Mouse (Mus musculus) CH12.LX (cell line): ENCODE data around the gene Ptprg. TPM values are rescaled to one million over a fixed set of nuclear protein-coding genes. Genes with fewer than 3 reads are reported as not detected.

Experiments
- DNase-seq: peaks from one replicate; pipeline ENCODE4 v3.0.0-alpha.2; 2013; ENCODE audit errors: extremely low read depth
- H3K27ac ChIP-seq: 2 replicates; pipeline ENCODE4 v1.5.1; 2012; ENCODE audit warnings: low read depth, mild to moderate bottlenecking, control low read depth, moderate library complexity; ENCODE audit not compliant: insufficient read depth
- H3K27me3 ChIP-seq: replicated peaks from 2 replicates; pipeline ENCODE3; 2012; ENCODE audit warnings: inconsistent platforms
- H3K36me3 ChIP-seq, 2 experiments: replicated peaks in 1 of 2; 2 replicates each; pipeline versions ENCODE3 to v1.6.1; 2012; ENCODE audit warnings: inconsistent platforms in 1 of 2, low read length in 1 of 2, mild to moderate bottlenecking in 1 of 2, mixed read lengths in 1 of 2, moderate library complexity in 1 of 2; ENCODE audit not compliant: control insufficient read depth in 1 of 2, insufficient read depth in 1 of 2
- H3K4me1 ChIP-seq, 2 experiments: 2 replicates each; pipeline ENCODE4 v1.6.1; 2012; ENCODE audit warnings: inconsistent platforms in 1 of 2, moderate library complexity in 1 of 2; ENCODE audit not compliant: insufficient read depth in 2 of 2, control insufficient read depth in 1 of 2
- H3K4me2 ChIP-seq: 2 replicates; pipeline ENCODE4 v1.6.1; 2012; ENCODE audit warnings: low read depth, mild to moderate bottlenecking, control low read depth; ENCODE audit not compliant: poor library complexity, insufficient read depth, severe bottlenecking
- H3K4me3 ChIP-seq, 3 experiments: fragments of 150-350 bp in 1 of 3; sonication (generic) in 1 of 3; replicated peaks in 1 of 3; 2 replicates each; pipeline versions ENCODE3 to v1.5.1; 2011 to 2012; ENCODE audit warnings: low read depth in 2 of 3, low read length in 2 of 3, mild to moderate bottlenecking in 2 of 3, moderate library complexity in 2 of 3, control low read depth in 1 of 3, improper control_type of control experiment in 1 of 3, inconsistent platforms in 1 of 3, mixed read lengths in 1 of 3; ENCODE audit not compliant: poor library complexity in 1 of 3
- H3K79me2 ChIP-seq: replicated peaks from 2 replicates; pipeline ENCODE4 v1.6.1; 2012; ENCODE audit warnings: mild to moderate bottlenecking, moderate library complexity; ENCODE audit not compliant: control insufficient read depth, poor library complexity, insufficient read depth, severe bottlenecking; ENCODE audit errors: extremely low read depth
- H3K9ac ChIP-seq: 2 replicates; pipeline ENCODE4 v1.6.1; 2012; ENCODE audit warnings: low read depth, mild to moderate bottlenecking, control low read depth, moderate library complexity; ENCODE audit not compliant: insufficient read depth
- H3K9me3 ChIP-seq: replicated peaks from 2 replicates; pipeline ENCODE3; 2012; ENCODE audit warnings: low read length, inconsistent platforms, mixed read lengths
- BHLHE40 ChIP-seq: IDR thresholded peaks from 2 replicates; pipeline ENCODE4 v1.6.1; 2011; ENCODE audit warnings: mild to moderate bottlenecking, low read depth, low read length, improper control_type of control experiment
- CHD1 ChIP-seq: IDR thresholded peaks from 2 replicates; pipeline ENCODE4 v1.6.1; 2012; ENCODE audit warnings: low read depth, low read length, improper control_type of control experiment, inconsistent platforms
- CTCF ChIP-seq, 2 experiments: IDR thresholded peaks in 1 of 2; conservative IDR thresholded peaks in 1 of 2; 2 replicates each; pipeline ENCODE4 v1.5.1; 2011 to 2012; ENCODE audit warnings: low read depth in 2 of 2, low read length in 2 of 2, improper control_type of control experiment in 1 of 2, inconsistent platforms in 1 of 2, mild to moderate bottlenecking in 1 of 2, moderate library complexity in 1 of 2
- ELF1 ChIP-seq: IDR thresholded peaks from 2 replicates; pipeline ENCODE4 v1.6.1; 2014; ENCODE audit warnings: low read depth, mild to moderate bottlenecking, inconsistent platforms, low read length, improper control_type of control experiment
- KAT2A ChIP-seq: IDR thresholded peaks from 2 replicates; pipeline ENCODE4 v1.6.1; 2012; ENCODE audit warnings: low read length, improper control_type of control experiment, inconsistent platforms; ENCODE audit not compliant: insufficient replicate concordance
- MAFK ChIP-seq: IDR thresholded peaks from 2 replicates; pipeline ENCODE4 v1.6.1; 2011; ENCODE audit warnings: low read length, improper control_type of control experiment; ENCODE audit not compliant: insufficient replicate concordance
- MAX ChIP-seq: IDR thresholded peaks from 2 replicates; pipeline ENCODE4 v1.6.1; 2011; ENCODE audit warnings: low read length, improper control_type of control experiment
- MAZ ChIP-seq: IDR thresholded peaks from 2 replicates; pipeline ENCODE4 v1.6.1; 2012; ENCODE audit warnings: low read depth, mild to moderate bottlenecking, inconsistent platforms, low read length, improper control_type of control experiment, moderate library complexity
- MXI1 ChIP-seq: IDR thresholded peaks from 2 replicates; pipeline ENCODE4 v1.6.1; 2011; ENCODE audit warnings: mild to moderate bottlenecking, low read depth, low read length, improper control_type of control experiment
- MYC ChIP-seq: IDR thresholded peaks from 2 replicates; pipeline ENCODE4 v1.6.1; 2011; ENCODE audit warnings: low read depth, mild to moderate bottlenecking, improper control_type of control experiment, low read length
- PAX5 ChIP-seq: IDR thresholded peaks from 2 replicates; pipeline ENCODE4 v1.6.1; 2012; ENCODE audit warnings: low read length, inconsistent platforms, mixed read lengths
- POLR2AphosphoS2 ChIP-seq: IDR thresholded peaks from 2 replicates; pipeline ENCODE4 v1.6.1; 2011; ENCODE audit warnings: low read depth, low read length, improper control_type of control experiment
- RAD21 ChIP-seq: IDR thresholded peaks from 2 replicates; pipeline ENCODE4 v1.6.1; 2011; ENCODE audit warnings: low read depth, mild to moderate bottlenecking, low read length, improper control_type of control experiment, moderate library complexity
- RCOR1 ChIP-seq: conservative IDR thresholded peaks from 2 replicates; pipeline ENCODE4 v1.6.1; 2012; ENCODE audit warnings: low read depth, mild to moderate bottlenecking, inconsistent platforms, low read length, improper control_type of control experiment
- SMC3 ChIP-seq: IDR thresholded peaks from 2 replicates; pipeline ENCODE4 v1.6.1; 2011; ENCODE audit warnings: low read depth, low read length, improper control_type of control experiment
- TBP ChIP-seq: conservative IDR thresholded peaks from 2 replicates; pipeline ENCODE4 v1.6.1; 2011; ENCODE audit warnings: low read depth, low read length, improper control_type of control experiment
- USF1 ChIP-seq: IDR thresholded peaks from 2 replicates; pipeline ENCODE4 v1.6.1; 2014; ENCODE audit warnings: low read depth, mild to moderate bottlenecking, inconsistent platforms, low read length, improper control_type of control experiment
- ZMIZ1 ChIP-seq: IDR thresholded peaks from 2 replicates; pipeline ENCODE4 v1.6.1; 2012; ENCODE audit warnings: low read depth, mild to moderate bottlenecking, inconsistent platforms, low read length, improper control_type of control experiment
- dilution Hi-C: fragments of 300-500 bp; cut with MboI; formaldehyde crosslinking; loops from 2 replicates; pipeline ENCODE4 v1.14.3; 2020; ENCODE audit warnings: low sequenced_read_pairs; ENCODE audit not compliant: extremely low pct_unique_long_range_greater_than_20kb, extremely low pct_ligation_motif_present
- in situ Hi-C: fragments of 300-500 bp; cut with MboI; formaldehyde crosslinking; loops from 3 replicates; pipeline ENCODE4 v1.14.3; 2019; ENCODE audit warnings: low sequenced_read_pairs, low pct_ligation_motif_present, low pct_unique_long_range_greater_than_20kb, mixed read lengths
- polyA plus RNA-seq: library from polyadenylated mRNA; unstranded; fragments of >175 nt; gene quantifications from 2 replicates; pipeline ENCODE4 v1.2.1, GENCODE M21; 2012; ENCODE audit warnings: low read depth; ENCODE audit not compliant: insufficient read length
- total RNA-seq, 2 experiments: library from RNA; depleted of rRNA; stranded (reverse); fragments of 300-350 nt in 1 of 2; fragments of >200 nt in 1 of 2; gene quantifications; 2 replicates each; pipeline ENCODE4 v1.2.3; 2012 to 2014

The Ptprg gene
- total and polyA plus RNA-seq, 3 experiments: 0.08 TPM; not detected in 2

- no peak for TF ChIP-seq ELF1
- no peak for TF ChIP-seq TBP
- no peak for TF ChIP-seq POLR2AphosphoS2
- no peak for TF ChIP-seq MXI1
- no peak for TF ChIP-seq CTCF (conservative IDR thresholded peaks at IDR 0.05 in 1 of 2, IDR thresholded peaks at IDR 0.05 in 1 of 2; ENCODE audit: low read depth in 2 of 2, low read length in 2 of 2)
- TF ChIP-seq CHD1: no peak
- no peak for TF ChIP-seq ZMIZ1
- TF ChIP-seq MAX: no peak
- in situ Hi-C loops: no loop called here
These were observed 488.2 kb downstream of the Ptprg start for GRCm38 (mm10) chr14:12041566-12041965.

DNA sequence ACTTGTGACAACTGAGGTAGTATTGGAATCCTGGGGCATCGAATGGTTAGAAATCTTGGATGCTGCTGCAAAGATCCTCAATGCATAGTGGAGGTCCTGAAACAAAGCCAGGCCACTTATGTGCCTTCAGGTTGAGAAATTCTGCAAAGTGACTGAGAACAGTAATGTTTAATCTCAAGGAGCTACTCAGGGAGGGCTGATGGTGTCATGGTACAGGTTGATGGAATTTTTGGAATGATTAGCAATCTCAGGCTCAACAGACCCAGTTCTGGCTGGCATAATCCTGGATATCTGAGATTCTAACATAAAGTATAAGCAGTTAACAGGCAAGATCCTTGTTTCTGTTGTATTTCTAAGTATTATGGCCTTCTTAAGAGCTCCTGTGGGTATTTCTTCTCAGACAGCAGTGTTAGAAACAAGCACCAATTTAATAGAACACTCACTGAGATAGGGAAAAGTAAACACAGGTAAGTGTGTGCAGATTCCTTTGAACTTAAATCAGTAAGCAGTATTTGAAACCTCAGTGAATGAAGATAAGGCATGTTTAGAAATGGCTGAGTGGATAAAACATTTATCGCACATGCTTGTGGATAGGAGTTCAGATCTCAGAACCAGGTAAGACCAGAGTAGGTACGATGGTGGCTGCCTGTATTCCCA, 493.0 kb downstream of the Ptprg start:
- dilution Hi-C loops (no loop called here), in situ Hi-C loops (no loop called here)
- Histone ChIP-seq H3K36me3 (no peaks in the 10 kb centered on the region), H3K9me3 (no peaks in the 10 kb centered on the region), H3K4me3 (no peak overlapping the region), H3K27ac (no peak overlapping the region), H3K4me1 (no peaks in the 10 kb centered on the region), H3K27me3 (no peaks in the 10 kb centered on the region), H3K79me2 (no peaks in the 10 kb centered on the region), H3K9ac (no peak overlapping the region), H3K4me2 (no peak overlapping the region)
- DNase-seq: no peak
- TF ChIP-seq MAZ (no peak), MYC (no peak), PAX5 (no peak), RCOR1 (no peak), KAT2A (no peak), ZMIZ1 (no peak), USF1 (no peak), SMC3 (no peak), MAX (no peak), MXI1 (no peak), BHLHE40 (no peak), RAD21 (no peak), POLR2AphosphoS2 (no peak), MAFK (no peak)

More at GRCm38 (mm10) chr14:12041566-12041965, 488.2 kb downstream of the Ptprg start:
- no peaks in the 10 kb centered on the region for H3K79me2 ChIP-seq
- DNase-seq: no peak
- H3K27ac ChIP-seq: no peak overlapping the region
- no peaks in the 10 kb centered on the region for H3K27me3 ChIP-seq
- H3K4me1 ChIP-seq: no peaks in the 10 kb centered on the region
- no peaks in the 10 kb centered on the region for H3K36me3 ChIP-seq
- dilution Hi-C loops: no loop called here
- no peak overlapping the region for H3K4me2 ChIP-seq
- H3K9ac ChIP-seq: no peak overlapping the region
- H3K9me3 ChIP-seq: no peaks in the 10 kb centered on the region
- no peak overlapping the region for H3K4me3 ChIP-seq
